Mouse (Mus musculus) midbrain, embryonic 16.5 days (tissue): Measurements from ENCODE around the gene Carns1. TPM values are rescaled to one million over a fixed set of nuclear protein-coding genes. Genes with fewer than 3 reads are reported as not detected.

Source experiments
- ATAC-seq: fragments of 200-750 bp; cut with Nextera tagmentation; 2 replicates; pipeline ENCODE4 v1.8.0; 2017; ENCODE audit warnings: moderate TSS enrichment
- H3K27ac ChIP-seq: fragments of 300-500 bp; sonication (generic); 2 replicates; pipeline ENCODE4 v1.5.1; 2014; ENCODE audit warnings: mild to moderate bottlenecking, low read length, mixed read lengths
- H3K27me3 ChIP-seq: fragments of 300-500 bp; sonication (generic); 2 replicates; pipeline ENCODE4 v1.6.1; 2014; ENCODE audit warnings: low read depth, low read length, mixed read lengths; ENCODE audit not compliant: control insufficient read depth, insufficient read depth
- H3K36me3 ChIP-seq: fragments of 300-500 bp; sonication (generic); 2 replicates; pipeline ENCODE4 v1.6.1; 2014; ENCODE audit warnings: mild to moderate bottlenecking, low read length, moderate library complexity, mixed read lengths; ENCODE audit not compliant: control insufficient read depth, insufficient read depth
- H3K4me1 ChIP-seq: fragments of 300-500 bp; sonication (generic); 2 replicates; pipeline ENCODE4 v1.6.1; 2014; ENCODE audit warnings: mild to moderate bottlenecking, low read length, mixed read lengths; ENCODE audit not compliant: control insufficient read depth, insufficient read depth
- H3K4me2 ChIP-seq: fragments of 300-500 bp; sonication (generic); 2 replicates; pipeline ENCODE4 v1.6.1; 2014; ENCODE audit warnings: mild to moderate bottlenecking, low read length, mixed read lengths
- H3K4me3 ChIP-seq: fragments of 300-500 bp; sonication (generic); 2 replicates; pipeline ENCODE4 v1.5.1; 2014; ENCODE audit warnings: low read depth, mild to moderate bottlenecking, low read length, moderate library complexity, mixed read lengths
- H3K9ac ChIP-seq: fragments of 300-500 bp; sonication (generic); 2 replicates; pipeline ENCODE4 v1.6.1; 2014; ENCODE audit warnings: low read depth, low read length, mixed read lengths
- H3K9me3 ChIP-seq: fragments of 300-500 bp; sonication (generic); replicated peaks from 2 replicates; pipeline ENCODE4 v1.6.1; 2014; ENCODE audit warnings: mild to moderate bottlenecking, low read length, mixed read lengths; ENCODE audit not compliant: control insufficient read depth, poor library complexity, severe bottlenecking
- WGBS: fragments of 180-500 bp; shearing (Covaris S2); extraction: QIAGEN DNeasy Blood & Tissue Kit; methylation state at CpG from one replicate; pipeline ENCODE4 v1.1.7; 2014; 5-methylcytosine and 5-hydroxymethylcytosine counted together
- polyA plus RNA-seq: library from polyadenylated mRNA; unstranded; fragments of >200 nt; fragmentation: Nextera tagmentation; extraction: Ambion mirVana; gene quantifications from 2 replicates; pipeline ENCODE4 v1.2.1, GENCODE M21; 2015

The Carns1 gene
- 5.2 and 6.7 TPM in 2 replicates for polyA plus RNA-seq

- peak within 1 kb of the TSS; percentile 22 for H3K9ac ChIP-seq
- WGBS: under 1% methylated on average over 11 of the region's 11 CpGs
- H3K9me3 ChIP-seq: no peaks in the 10 kb centered on the region
- H3K27me3 ChIP-seq: no peaks in the 10 kb centered on the region
- peaks cover 8% of the 10 kb centered on the region for H3K4me1 ChIP-seq
- peak within 1 kb of the TSS; percentile 29; the same call in 1 of the 2 replicates for H3K4me2 ChIP-seq
- no peak within 1 kb of the TSS for H3K4me3 ChIP-seq
- no peaks in the 10 kb centered on the region for H3K36me3 ChIP-seq
- no peak for ATAC-seq
- H3K27ac ChIP-seq: no peak within 1 kb of the TSS
These were observed at the start of gene Carns1 for GRCm38 (mm10) chr19:4175368-4175947. Gene Carns1 (minus strand): TSS chr19:4175479.

DNA sequence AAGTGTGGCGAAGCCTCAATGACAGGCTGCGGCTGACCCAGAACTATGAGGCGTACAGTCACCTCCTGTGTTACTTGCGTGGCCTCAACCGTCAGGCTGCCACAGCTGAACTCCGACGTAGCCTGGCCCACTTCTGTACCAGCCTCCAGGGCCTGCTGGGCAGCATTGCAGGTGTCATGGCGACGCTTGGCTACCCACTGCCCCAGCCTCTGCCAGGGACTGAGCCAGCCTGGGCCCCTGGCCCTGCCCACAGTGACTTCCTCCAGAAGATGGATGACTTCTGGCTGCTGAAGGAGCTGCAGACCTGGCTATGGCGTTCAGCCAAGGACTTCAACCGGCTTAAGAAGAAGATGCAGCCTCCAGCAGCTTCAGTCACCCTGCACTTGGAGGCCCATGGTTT, 46.9 kb upstream of the Carns1 start:
- ATAC-seq: no peak
- WGBS: 84% methylated on average over 11 of the region's 11 CpGs
- H3K9ac ChIP-seq: no peak overlapping the region
- no peak overlapping the region for H3K4me3 ChIP-seq
- H3K36me3 ChIP-seq: no peaks in the 10 kb centered on the region
- no peaks in the 10 kb centered on the region for H3K4me1 ChIP-seq
- H3K4me2 ChIP-seq: no peak overlapping the region
- H3K27me3 ChIP-seq: no peaks in the 10 kb centered on the region
- no peak overlapping the region for H3K27ac ChIP-seq
- no peaks in the 10 kb centered on the region for H3K9me3 ChIP-seq

DNA sequence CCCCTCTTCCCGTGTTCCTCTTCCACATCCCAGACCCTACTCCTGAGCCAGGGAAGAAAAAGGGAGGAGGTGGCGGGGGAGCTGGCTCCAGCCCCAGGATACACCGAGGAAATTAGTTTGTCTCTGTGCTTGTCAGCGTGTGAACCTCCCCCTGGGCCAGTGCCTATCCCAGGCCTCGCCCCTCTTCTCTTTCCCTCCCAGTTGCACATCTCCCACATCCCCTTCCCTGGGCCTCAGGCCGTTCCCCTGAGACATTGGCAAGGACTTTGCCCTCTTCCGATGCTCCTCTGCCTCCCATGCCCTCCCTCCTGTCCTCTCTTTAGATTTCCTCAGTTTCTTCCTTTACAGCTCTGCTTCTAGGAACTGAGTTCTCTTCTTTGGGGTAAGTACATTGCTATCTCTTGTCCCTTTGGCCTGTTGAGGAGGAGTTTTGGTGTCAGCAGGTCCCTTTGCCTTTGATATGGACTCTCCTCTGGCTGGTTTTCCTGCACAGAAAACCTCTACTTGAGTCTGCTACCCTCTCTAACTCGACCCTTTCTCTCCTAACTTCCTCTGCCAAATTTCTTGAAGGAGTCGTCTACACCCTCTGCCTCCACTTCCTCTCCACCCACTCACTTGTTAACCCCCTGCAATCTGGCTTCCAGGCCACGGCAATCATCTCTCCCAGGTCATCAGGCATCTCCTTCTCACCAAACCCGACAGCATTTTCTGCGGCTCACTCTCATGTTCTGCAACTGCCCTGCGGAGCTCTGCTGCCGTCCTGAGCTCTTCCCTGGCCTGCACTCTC, 45.9 kb upstream of the Carns1 start:
- Histone ChIP-seq H3K4me3 (no peak overlapping the region), H3K4me1 (no peaks in the 10 kb centered on the region), H3K9me3 (no peaks in the 10 kb centered on the region), H3K27me3 (peaks cover 9% of the 10 kb centered on the region), H3K4me2 (no peak overlapping the region), H3K27ac (no peak overlapping the region), H3K36me3 (no peaks in the 10 kb centered on the region), H3K9ac (no peak overlapping the region)
- WGBS: 46% methylated on average over 14 of the region's 14 CpGs
- no peak for ATAC-seq

DNA sequence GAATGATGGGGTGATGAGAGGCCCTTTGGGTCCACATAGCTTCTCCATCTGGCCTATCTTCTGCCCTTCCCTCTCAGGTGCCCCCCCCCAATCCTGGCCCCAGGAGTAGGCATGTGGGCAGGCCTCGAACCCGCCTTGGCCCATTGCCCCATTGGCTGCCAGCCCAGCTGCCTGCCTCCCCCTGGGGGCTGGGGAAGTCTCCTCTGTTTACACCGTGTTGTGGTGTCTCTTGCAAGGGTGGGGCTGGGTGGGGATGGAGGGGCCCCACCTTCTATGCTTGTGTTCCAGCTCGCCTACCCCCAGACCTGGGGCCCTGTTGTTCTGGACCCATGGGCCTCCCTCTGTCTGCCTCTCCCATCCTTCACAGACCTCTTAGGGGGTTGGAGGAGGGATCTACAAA, 45.1 kb upstream of the Carns1 start:
- H3K4me3 ChIP-seq: no peak overlapping the region
- no peak overlapping the region for H3K4me2 ChIP-seq
- no peak for ATAC-seq
- no peaks in the 10 kb centered on the region for H3K36me3 ChIP-seq
- no peak overlapping the region for H3K9ac ChIP-seq
- H3K9me3 ChIP-seq: no peaks in the 10 kb centered on the region
- no peak overlapping the region for H3K27ac ChIP-seq
- H3K27me3 ChIP-seq: peaks cover 12% of the 10 kb centered on the region
- H3K4me1 ChIP-seq: peaks cover 1% of the 10 kb centered on the region
- 60% methylated on average over 4 of the region's 4 CpGs for WGBS

DNA sequence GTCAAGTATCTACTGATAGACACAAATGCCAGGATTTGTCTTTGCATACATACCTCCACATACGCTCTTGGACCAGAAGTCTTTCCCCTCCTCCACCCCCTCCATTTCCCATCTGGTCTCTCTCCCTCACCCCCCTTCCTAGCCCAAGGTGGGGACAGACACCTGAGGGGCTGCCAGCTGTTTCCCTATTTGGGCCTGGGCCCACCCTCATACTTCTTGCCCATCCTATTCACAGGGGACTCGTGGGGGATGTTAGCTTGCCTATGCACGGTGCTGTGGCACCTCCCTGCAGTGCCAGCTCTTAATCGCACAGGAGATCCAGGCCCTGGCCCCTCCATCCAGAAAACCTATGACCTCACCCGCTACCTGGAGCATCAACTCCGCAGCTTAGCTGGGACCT, 44.7 kb upstream of the Carns1 start:
- H3K27me3 ChIP-seq: peaks cover 12% of the 10 kb centered on the region
- ATAC-seq: no peak
- WGBS: 82% methylated on average over 6 of the region's 6 CpGs
- no peak overlapping the region for H3K4me3 ChIP-seq
- no peak overlapping the region for H3K4me2 ChIP-seq
- H3K27ac ChIP-seq: no peak overlapping the region
- H3K9ac ChIP-seq: no peak overlapping the region
- no peaks in the 10 kb centered on the region for H3K36me3 ChIP-seq
- peaks cover 6% of the 10 kb centered on the region for H3K4me1 ChIP-seq
- no peaks in the 10 kb centered on the region for H3K9me3 ChIP-seq

DNA sequence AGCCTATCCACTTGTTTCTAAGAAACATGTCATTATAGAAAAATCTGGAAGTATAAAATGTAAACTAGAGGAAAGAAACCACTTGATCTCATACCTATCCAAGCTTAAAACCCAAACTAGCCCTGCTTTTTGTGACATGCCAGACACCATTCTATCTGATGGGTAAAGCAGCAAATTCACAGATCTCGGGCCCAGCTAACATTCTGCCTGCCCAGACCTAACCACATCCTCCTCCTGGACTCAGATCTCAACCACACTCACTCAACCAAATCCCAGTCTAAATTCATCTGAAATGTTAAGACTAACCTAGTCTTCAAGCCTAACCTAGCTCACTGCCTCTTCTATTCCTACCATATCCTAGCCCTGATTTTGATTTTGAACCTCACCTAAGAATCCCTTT, 43.5 kb upstream of the Carns1 start:
- peaks cover 15% of the 10 kb centered on the region for H3K27me3 ChIP-seq
- ATAC-seq: no peak
- peaks cover 16% of the 10 kb centered on the region for H3K4me1 ChIP-seq
- no peak overlapping the region for H3K9ac ChIP-seq
- H3K36me3 ChIP-seq: no peaks in the 10 kb centered on the region
- no peak overlapping the region for H3K4me2 ChIP-seq
- H3K4me3 ChIP-seq: no peak overlapping the region
- H3K9me3 ChIP-seq: no peaks in the 10 kb centered on the region
- 87% methylated on average over 1 of the region's 1 CpGs for WGBS
- H3K27ac ChIP-seq: no peak overlapping the region

DNA sequence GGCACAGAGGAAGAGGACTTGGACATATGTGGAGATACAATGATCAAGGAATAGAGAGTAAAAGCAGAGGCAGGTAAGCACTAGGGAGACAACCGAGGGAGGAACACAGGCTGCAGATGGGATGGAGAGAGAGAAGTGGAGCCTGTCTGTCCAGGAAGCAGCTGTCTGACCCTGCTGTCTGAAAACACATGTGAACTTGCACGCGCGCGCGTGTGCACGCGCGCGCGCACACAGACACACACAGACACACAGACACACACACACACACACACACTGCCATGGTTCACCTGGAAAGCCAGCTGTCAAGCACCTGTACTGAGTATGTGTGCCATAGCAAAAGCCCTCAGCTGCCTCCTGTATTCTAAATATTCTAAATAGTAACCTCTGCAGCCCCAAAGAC, 43.0 kb upstream of the Carns1 start:
- no peak overlapping the region for H3K27ac ChIP-seq
- H3K27me3 ChIP-seq: peaks cover 19% of the 10 kb centered on the region
- ATAC-seq: no peak
- WGBS: 88% methylated on average over 11 of the region's 11 CpGs
- H3K9me3 ChIP-seq: no peaks in the 10 kb centered on the region
- no peak overlapping the region for H3K4me2 ChIP-seq
- H3K9ac ChIP-seq: no peak overlapping the region
- H3K36me3 ChIP-seq: no peaks in the 10 kb centered on the region
- no peak overlapping the region for H3K4me3 ChIP-seq
- H3K4me1 ChIP-seq: peaks cover 16% of the 10 kb centered on the region

- Histone ChIP-seq H3K4me3 (no peak overlapping the region), H3K4me2 (no peak overlapping the region), H3K36me3 (no peaks in the 10 kb centered on the region), H3K9me3 (no peaks in the 10 kb centered on the region), H3K27me3 (peaks cover 23% of the 10 kb centered on the region), H3K9ac (no peak overlapping the region), H3K27ac (no peak overlapping the region), H3K4me1 (peaks cover 16% of the 10 kb centered on the region)
- WGBS: 41% methylated on average over 3 of the region's 3 CpGs
- no peak for ATAC-seq
These were observed 42.6 kb upstream of the Carns1 start for GRCm38 (mm10) chr19:4217855-4218254.

- no peaks in the 10 kb centered on the region for H3K9me3 ChIP-seq
- H3K9ac ChIP-seq: no peak overlapping the region
- ATAC-seq: no peak
- H3K36me3 ChIP-seq: no peaks in the 10 kb centered on the region
- H3K27ac ChIP-seq: no peak overlapping the region
- peaks cover 16% of the 10 kb centered on the region for H3K4me1 ChIP-seq
- peaks cover 28% of the 10 kb centered on the region for H3K27me3 ChIP-seq
- H3K4me2 ChIP-seq: no peak overlapping the region
- 16% methylated on average over 4 of the region's 5 CpGs for WGBS
- no peak overlapping the region for H3K4me3 ChIP-seq
These were observed 41.9 kb upstream of the Carns1 start for GRCm38 (mm10) chr19:4217140-4217539.
